In the genomic region with DNA sequence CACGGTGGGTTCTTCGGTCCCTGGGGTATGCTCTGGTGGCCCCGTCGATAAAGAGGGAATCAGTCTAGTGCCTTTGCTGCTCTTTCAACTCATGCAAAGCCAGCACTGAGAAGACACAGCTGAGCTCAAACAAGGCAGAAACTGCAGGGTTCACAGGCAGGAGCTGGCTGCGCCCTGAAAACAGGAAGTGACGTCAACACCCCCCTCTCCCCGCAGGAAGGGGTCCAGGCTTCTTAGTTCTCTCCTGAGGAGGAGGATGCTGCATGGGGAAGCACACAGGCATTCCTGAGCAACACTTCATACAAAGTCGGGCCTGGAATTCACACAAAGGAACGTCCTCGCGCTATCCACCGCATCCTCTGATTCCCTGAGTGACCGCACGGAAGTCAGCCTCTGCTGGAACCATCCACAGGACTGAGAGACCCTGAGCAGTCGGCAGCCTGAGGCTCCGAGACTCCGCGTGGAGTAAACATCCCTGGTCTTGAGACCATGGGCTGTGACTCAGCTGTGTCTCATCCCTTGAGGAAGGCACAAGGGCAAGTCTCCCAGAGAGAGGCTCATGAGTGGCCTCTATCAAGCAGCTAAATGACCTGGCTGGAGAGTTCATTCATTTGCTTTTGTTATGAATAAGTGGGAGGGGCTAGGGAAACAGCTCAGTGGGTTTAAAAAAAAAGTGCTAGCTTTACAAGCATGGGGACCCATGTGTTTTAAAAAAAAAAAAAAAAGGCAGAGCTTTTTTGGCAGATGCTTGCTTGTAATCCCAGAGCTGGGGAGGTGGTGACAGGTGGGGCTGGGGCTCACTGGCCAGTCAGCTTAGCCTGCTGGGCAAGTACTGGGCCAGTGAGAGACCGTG, we compare ENCODE assay signal across 9 mouse cellular contexts.
DNase-seq lines count a peak whose midpoint lies in the region; ATAC-seq lines count a peak whose summit lies in the region.
"Had no signal": no experiment of that assay in that cellular context is flagged by ENCODE, and none has a peak within 500 bp of the region (broad histone marks: within the 10 kb centered on the region; RNA-seq: fewer than 3 reads in every experiment).

No protein-coding gene starts in this region.

- 0 out of 2 replicates have a peak, but pooled peaks cover 2% of the 10 kb centered on the region for H3K36me3 ChIP-seq in heart, embryonic 10.5 days
- peaks cover 4% of the 10 kb centered on the region; the same call in 1 of the 2 replicates for H3K36me3 ChIP-seq in heart, embryonic 16.5 days (ENCODE audit: control insufficient read depth, insufficient read depth)

- 77% methylated on average over 19 of the region's 19 CpGs for WGBS in heart, embryonic 10.5 days
- 68% methylated on average over 19 of the region's 19 CpGs for WGBS in heart, embryonic 16.5 days

- no peaks in the 10 kb centered on the region for H3K4me1 ChIP-seq in heart, embryonic 10.5 days
- no peaks in the 10 kb centered on the region for H3K4me1 ChIP-seq in heart, embryonic 16.5 days (ENCODE audit: control insufficient read depth, insufficient read depth, low read length)

- no peaks in the 10 kb centered on the region for H3K9me3 ChIP-seq in heart, embryonic 10.5 days
- peaks cover 4% of the 10 kb centered on the region for H3K9me3 ChIP-seq in heart, embryonic 16.5 days (replicated peaks; ENCODE audit: control insufficient read depth, low read length)

- H3K9ac ChIP-seq in heart, embryonic 16.5 days (ENCODE audit: low read length) = no peak overlapping the region

- no peak overlapping the region for H3K4me3 ChIP-seq in heart, embryonic 10.5 days
- H3K4me3 ChIP-seq in heart, embryonic 16.5 days (ENCODE audit: low read length) = peak overlapping the region; percentile 18; the same call in 1 of the 2 replicates

- no peak overlapping the region for H3K27ac ChIP-seq in heart, embryonic 10.5 days
- peak overlapping the region; percentile 36; the same call in 1 of the 2 replicates for H3K27ac ChIP-seq in heart, embryonic 16.5 days (ENCODE audit: low read length)

- ATAC-seq in CD4-positive, CD25-positive, alpha-beta regulatory T cell, adult 4 months = peak; percentile 78
- ATAC-seq in heart, embryonic 16.5 days (replicated peaks; ENCODE audit: extremely low read depth, insufficient read depth, low FRiP score) = peak; percentile 60; the same call in 1 of the 2 replicates
- no peak for ATAC-seq in frontal cortex, adult (ENCODE audit: low TSS enrichment)

- H3K4me2 ChIP-seq in heart, embryonic 16.5 days (ENCODE audit: low read depth, low read length) = peak overlapping the region; percentile 10

- DNase-seq in heart, adult 8-10 months (ENCODE audit: low spot score) = peak; percentile 6
- no peak for DNase-seq in heart, embryonic 10.5 days (ENCODE audit: low spot score)
- DNase-seq in natural killer cell, adult 2 months (ENCODE audit: low spot score in 2 of 2) = peak; percentile 42 to 60
- DNase-seq in right cerebral cortex, postnatal 10 days (ENCODE audit: low spot score in 2 of 2) = no peak
- no peak for DNase-seq in frontal cortex, postnatal 36 days (ENCODE audit: low spot score in 2 of 2)
- DNase-seq: layer of hippocampus, adult 9-11 months had no signal

- H3K27me3 ChIP-seq in heart, embryonic 10.5 days (ENCODE audit: insufficient read depth, poor library complexity, severe bottlenecking) = no peaks in the 10 kb centered on the region
- no peaks in the 10 kb centered on the region for H3K27me3 ChIP-seq in heart, embryonic 16.5 days (ENCODE audit: control insufficient read depth, insufficient read depth, low read length)

Comparison
In these comparisons a context has a peak if more than half of its experiments do, and no peak if none do; other contexts are left out.
1. DNase-seq: peak in heart, adult 8-10 months (single experiment) and natural killer cell, adult 2 months (2 of 2); none in heart, embryonic 10.5 days (single experiment), right cerebral cortex, postnatal 10 days (0 of 2) and frontal cortex, postnatal 36 days (0 of 2).